Mouse (Mus musculus): ENCODE data around the gene Bok.
"Not testable (repeated sequence)": the region's sequence is repeated elsewhere in the genome, so short reads cannot be mapped to it uniquely, and the experiment has no call there.

The Bok gene

GRCm38 (mm10) chr1:93685401-93686244 lies at the start of gene Bok:
TSS of gene Bok (plus strand) at chr1:93685660.
- in situ Hi-C loops (cut with MboI; ENCODE audit: unreplicated experiment in 2 of 2) = no loop called here

DNA sequence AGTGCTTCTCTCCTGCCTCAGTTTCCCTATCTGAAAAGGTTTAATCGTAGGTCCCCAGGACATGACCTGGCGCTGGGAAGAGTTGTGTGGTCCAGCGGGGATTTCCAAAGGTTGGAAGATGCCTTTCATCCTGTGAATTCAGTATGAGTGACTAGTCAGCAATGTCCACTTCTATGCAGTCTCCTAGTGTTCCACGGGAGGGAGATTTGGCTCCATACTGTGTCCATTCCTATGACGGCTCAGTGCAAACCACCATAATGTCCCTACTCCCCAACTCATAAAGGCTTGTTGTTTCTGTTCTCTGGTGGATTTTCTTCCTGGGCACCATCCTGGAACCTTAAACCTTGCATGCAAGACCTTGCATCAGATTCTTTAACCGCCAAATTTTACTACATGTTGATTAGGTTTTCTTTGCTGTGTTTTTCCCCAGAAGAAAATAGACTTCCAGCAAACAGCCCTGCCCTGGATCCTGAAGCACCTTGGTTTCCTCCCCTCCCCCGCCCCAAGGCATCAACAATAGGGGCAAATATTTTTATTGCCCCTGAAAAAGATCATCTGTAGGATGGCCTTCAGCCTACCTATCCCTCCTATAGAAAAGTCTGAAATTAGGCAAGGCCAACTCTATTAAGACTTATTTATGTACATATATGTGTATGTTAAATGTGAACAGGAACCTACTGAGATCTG lies 49.1 kb upstream of the Bok start:
- in situ Hi-C loops (cut with MboI; ENCODE audit: unreplicated experiment in 2 of 2) = no loop called here

GRCm38 (mm10) chr1:93641978-93642377 lies 43.5 kb upstream of the Bok start:
- in situ Hi-C loops (cut with MboI; ENCODE audit: unreplicated experiment in 2 of 2) = no loop called here

DNA sequence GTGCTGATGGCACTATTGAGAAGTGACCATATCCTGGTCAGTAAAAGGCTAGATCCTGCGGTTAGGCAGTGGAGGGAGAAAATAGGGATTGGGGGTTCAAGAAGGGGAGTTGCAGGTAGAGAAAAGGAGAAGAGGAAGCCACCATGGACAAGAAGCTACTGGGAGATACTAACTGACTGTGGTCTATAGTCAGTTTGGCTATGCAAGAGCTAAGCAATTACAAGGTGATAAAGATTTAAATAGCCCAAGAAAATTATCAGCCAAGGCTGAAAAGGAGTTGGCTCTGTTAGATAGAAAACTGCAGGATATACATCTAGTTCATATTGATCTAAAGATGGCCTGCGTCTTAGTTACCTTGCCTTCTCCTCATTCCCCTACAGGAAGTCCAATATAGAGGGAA lies 42.8 kb upstream of the Bok start:
- in situ Hi-C loops (cut with MboI; ENCODE audit: unreplicated experiment in 2 of 2) = no loop called here

DNA sequence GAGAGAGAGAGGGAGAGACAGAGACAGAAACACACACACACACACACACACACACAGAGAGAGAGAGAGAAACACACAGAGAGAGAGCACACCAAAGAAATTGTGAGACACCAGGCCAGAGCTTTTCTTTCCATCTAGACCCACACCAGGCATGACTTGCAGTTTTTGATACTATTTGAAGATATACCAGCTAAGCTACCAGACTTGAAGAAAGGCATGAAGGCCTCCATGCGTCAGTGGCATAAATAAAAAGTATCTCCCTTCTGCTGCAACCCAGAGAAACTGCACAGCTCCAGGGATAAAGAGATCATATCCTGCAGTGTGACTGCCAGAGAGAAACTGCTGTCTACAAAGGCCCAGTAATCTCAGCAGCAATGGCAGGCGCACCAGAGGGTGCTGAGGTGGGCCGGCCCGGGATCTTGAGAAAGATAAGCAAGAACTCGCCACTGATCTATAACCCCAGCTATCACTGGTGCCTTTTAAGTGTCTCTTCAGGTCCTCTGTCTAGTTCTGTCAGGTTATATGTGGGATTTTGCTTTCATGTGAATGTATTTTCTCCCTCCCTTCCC lies 35.8 kb upstream of the Bok start:
- in situ Hi-C loops (cut with MboI; ENCODE audit: unreplicated experiment in 2 of 2) = no loop called here

- in situ Hi-C loops (cut with MboI; ENCODE audit: unreplicated experiment in 2 of 2) = no loop called here
These were observed 31.2 kb upstream of the Bok start for GRCm38 (mm10) chr1:93654275-93654674.

GRCm38 (mm10) chr1:93654798-93655197 lies 30.7 kb upstream of the Bok start:
- in situ Hi-C loops (cut with MboI; ENCODE audit: unreplicated experiment in 2 of 2) = no loop called here

- in situ Hi-C loops (cut with MboI; ENCODE audit: unreplicated experiment in 2 of 2) = no loop called here
These were observed 29.0 kb upstream of the Bok start for GRCm38 (mm10) chr1:93656325-93657024.

- in situ Hi-C loops (cut with MboI; ENCODE audit: unreplicated experiment in 2 of 2) = no loop called here
These were observed 28.5 kb upstream of the Bok start for GRCm38 (mm10) chr1:93657025-93657360.

GRCm38 (mm10) chr1:93658559-93658958 lies 26.9 kb upstream of the Bok start, which contains the start of gene Stk25:
TSS of gene Stk25 (minus strand) at chr1:93658659.
- in situ Hi-C loops (cut with MboI; ENCODE audit: unreplicated experiment in 2 of 2) = not testable (repeated sequence)

GRCm38 (mm10) chr1:93667760-93668400 lies 17.6 kb upstream of the Bok start:
- in situ Hi-C loops (cut with MboI; ENCODE audit: unreplicated experiment in 2 of 2) = loop anchor here (5.0 to 10.0 kb wide), 2 partner anchors 59 to 127 kb away; no protein-coding TSS in a partner anchor

DNA sequence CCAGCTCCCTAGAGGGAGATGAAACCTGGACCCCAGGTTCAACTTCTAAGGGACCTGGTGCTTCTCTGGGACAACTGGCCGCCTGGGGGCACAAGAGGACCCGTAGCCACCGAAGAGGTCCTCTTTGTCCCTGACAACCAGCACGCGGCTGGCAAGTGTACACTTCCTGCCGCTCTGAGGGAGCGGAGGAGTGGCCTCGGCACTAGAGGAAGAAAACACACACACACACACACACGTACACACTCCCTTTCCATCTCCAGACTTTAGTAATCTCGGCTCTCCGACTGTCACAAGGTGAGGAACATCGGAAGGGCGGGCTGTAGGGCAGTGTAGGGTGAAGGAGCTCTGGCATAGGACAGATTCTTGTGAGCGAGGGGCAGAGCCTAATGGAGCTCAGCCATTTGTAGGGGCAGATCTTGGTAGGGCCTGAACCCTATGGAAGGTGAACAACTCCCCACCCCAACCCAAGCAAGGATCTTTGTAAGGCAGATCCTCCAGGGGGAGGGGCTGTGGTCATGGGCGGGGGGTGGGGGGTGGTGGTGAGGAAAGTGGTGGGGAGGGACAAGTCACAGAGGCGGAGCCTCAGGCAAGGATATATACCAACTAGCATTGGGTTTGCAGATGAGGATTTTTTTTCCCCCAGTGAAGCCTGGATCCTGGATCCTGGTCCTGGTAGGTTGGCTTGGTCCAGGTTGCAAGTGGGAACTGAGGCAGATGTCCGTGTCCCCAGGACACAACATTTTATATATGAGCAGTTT lies 16.5 kb upstream of the Bok start:
- in situ Hi-C loops (cut with MboI; ENCODE audit: unreplicated experiment in 2 of 2) = loop anchor here (5.0 to 10.0 kb wide), 2 partner anchors 58 to 126 kb away; no protein-coding TSS in a partner anchor

DNA sequence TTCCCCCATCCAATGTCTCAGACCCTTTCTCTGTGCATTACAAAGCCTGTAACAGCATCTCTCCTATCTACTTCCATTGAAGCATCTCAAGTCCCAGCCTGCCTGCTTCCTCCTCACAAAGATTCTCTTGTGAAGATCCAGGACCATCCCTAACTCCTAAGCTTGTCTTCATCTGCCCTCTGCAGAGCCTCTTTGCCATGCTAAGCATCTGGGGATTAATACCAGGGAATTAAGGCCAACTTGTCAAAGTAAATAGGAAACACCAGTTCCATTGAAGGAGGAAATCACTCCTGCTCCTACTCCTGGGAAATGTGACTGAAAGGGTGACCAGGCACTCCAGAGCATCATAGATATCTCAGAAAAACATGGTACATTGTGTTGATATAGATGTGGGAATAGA lies 15.5 kb upstream of the Bok start:
- in situ Hi-C loops (cut with MboI; ENCODE audit: unreplicated experiment in 2 of 2) = loop anchor here (5.0 to 10.0 kb wide), 2 partner anchors 57 to 125 kb away; no protein-coding TSS in a partner anchor

GRCm38 (mm10) chr1:93672682-93673081 lies 12.8 kb upstream of the Bok start:
- in situ Hi-C loops (cut with MboI; ENCODE audit: unreplicated experiment in 2 of 2) = no loop called here

- in situ Hi-C loops (cut with MboI; ENCODE audit: unreplicated experiment in 2 of 2) = no loop called here
These were observed 7.1 kb upstream of the Bok start for GRCm38 (mm10) chr1:93678386-93678785.

- in situ Hi-C loops (cut with MboI; ENCODE audit: unreplicated experiment in 2 of 2) = no loop called here
These were observed 5.4 kb upstream of the Bok start for GRCm38 (mm10) chr1:93679889-93680568.

DNA sequence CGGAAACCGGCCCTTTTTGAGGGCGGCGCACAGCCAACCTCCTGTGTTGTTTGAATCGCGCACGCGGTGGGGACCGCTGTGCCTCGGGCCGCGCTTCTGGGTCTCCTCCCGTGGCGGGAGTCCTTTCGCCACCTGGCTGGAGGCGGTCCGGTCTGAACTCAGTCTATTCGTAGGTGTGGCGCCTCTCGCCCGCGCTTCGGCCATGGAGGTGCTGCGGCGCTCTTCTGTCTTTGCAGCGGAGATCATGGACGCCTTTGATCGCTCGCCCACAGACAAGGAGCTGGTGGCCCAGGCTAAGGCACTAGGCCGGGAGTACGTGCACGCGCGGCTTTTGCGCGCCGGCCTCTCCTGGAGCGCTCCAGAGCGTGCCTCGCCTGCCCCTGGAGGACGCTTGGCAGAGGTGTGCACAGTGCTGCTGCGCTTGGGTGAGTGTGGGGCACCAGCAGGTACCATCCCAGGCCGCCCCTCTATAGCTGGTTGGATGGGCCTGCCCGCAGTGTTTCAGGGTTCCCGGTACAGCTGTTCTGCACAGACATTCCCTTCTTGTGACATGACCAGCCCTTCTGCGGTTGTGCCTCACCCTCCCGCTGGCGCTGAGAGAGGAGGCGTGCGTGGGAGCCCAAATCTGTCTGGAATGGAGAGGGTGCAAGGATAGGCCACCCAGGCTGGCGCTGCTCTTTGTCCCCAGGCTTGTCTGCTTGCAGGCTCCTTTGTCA lies 943 bp downstream of the Bok start:
- in situ Hi-C loops (cut with MboI; ENCODE audit: unreplicated experiment in 2 of 2) = no loop called here

DNA sequence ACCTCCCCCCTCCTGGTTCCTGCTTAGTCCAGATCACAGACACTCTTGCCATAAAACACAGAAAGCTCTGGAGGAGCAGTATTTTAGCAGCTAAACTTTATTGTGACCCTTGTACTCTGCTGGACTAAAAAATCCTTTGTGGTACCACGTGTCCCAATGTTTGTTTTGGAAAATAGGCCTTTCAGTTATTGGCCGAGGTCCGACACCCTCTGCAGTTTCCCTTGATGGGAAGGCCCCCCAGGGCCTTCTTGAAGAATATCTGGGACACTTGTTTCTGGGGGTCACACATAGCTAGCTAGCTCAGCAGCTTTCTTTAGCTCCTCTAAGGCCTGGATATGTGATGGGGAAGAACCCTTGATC lies 1.5 kb downstream of the Bok start:
- in situ Hi-C loops (cut with MboI; ENCODE audit: unreplicated experiment in 2 of 2) = no loop called here

GRCm38 (mm10) chr1:93688154-93688553 lies 2.7 kb downstream of the Bok start:
- in situ Hi-C loops (cut with MboI; ENCODE audit: unreplicated experiment in 2 of 2) = no loop called here
